Mouse (Mus musculus): ENCODE measurements around the gene Gm4969. TPM values are rescaled to one million over a fixed set of nuclear protein-coding genes. Genes with fewer than 3 reads are reported as not detected.

Gene Gm4969
- polyA plus RNA-seq, 1 experiment from 2014 or later = not detected

DNA sequence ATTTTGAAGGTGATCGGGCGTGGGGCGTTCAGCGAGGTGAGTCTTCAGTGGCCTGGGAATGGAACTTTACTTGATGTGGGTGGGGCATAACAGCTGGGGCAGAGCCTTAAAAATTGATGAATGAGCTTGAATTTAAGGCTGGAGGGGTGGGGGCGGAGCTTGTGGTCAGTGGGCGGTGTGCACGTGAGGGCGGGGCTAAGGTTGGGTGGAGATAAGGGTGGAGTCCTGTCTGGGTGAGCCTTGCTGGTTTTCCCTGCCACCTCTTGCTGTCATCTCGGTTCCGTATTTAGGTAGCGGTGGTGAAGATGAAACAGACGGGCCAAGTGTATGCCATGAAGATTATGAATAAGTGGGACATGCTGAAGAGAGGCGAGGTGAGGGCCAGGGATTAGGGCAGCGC lies 32.1 kb downstream of the Gm4969 start:
- Histone ChIP-seq H3K4me2 (ENCODE audit: low read depth, low read length) (peak overlapping the region; percentile 52), H3K4me1 (ENCODE audit: insufficient read depth) (peaks cover 40% of the 10 kb centered on the region), H3K27me3 (ENCODE audit: insufficient read depth, low read length) (peaks cover 41% of the 10 kb centered on the region), H3K9ac (replicated peaks) (no peak overlapping the region), H3K4me3 (ENCODE audit: low read depth, low read length) (no peak overlapping the region), H3K27ac (ENCODE audit: low read depth) (peak overlapping the region; percentile 20; the same call in 1 of the 2 replicates), H3K9me3 (ENCODE audit: low read length) (no peaks in the 10 kb centered on the region), H3K36me3 (replicated peaks; ENCODE audit: insufficient read depth, low read length) (peaks cover 4% of the 10 kb centered on the region; the same call in 1 of the 2 replicates)
- TF ChIP-seq EP300 (IDR thresholded peaks at IDR 0.05; ENCODE audit: low read depth) (no peak), CTCF (IDR thresholded peaks at IDR 0.05; ENCODE audit: low read depth) (no peak)
- peak; percentile 90 for DNase-seq
- peak; percentile 69 for ATAC-seq
- WGBS (ENCODE audit: insufficient replicate concordance) = 5% methylated on average over 14 of the region's 14 CpGs

DNA sequence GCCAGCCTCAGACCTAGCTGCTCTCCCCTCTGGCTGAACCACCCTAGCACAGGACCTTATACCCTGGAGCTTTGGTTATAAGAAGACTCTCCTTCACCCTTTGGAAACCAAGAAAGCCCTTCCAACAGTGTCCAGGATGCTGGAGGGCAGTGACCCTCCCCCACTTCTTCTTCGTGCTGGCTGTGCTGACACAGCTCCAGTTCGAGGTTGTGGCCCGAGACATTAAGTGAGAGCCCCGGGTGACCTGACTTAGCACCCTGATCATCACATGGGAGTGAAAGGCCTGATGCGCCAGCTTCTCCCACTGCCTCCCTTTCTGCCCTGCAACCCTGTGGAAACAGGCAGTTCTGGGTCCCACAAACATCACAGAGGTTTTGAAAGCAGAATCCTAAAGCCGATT lies 32.7 kb downstream of the Gm4969 start:
- Histone ChIP-seq H3K9ac (replicated peaks) (no peak overlapping the region), H3K4me1 (ENCODE audit: insufficient read depth) (peaks cover 40% of the 10 kb centered on the region), H3K27me3 (ENCODE audit: insufficient read depth, low read length) (peaks cover 40% of the 10 kb centered on the region)

GRCm38 (mm10) chr7:19084921-19085473 lies 33.2 kb downstream of the Gm4969 start:
- ATAC-seq (no peak), DNase-seq (no peak)
- Histone ChIP-seq H3K9me3 (ENCODE audit: low read length) (no peaks in the 10 kb centered on the region), H3K36me3 (replicated peaks; ENCODE audit: insufficient read depth, low read length) (peaks cover 7% of the 10 kb centered on the region; the same call in 1 of the 2 replicates), H3K9ac (replicated peaks) (no peak overlapping the region), H3K4me2 (ENCODE audit: low read depth, low read length) (peak overlapping the region; percentile 51), H3K4me3 (ENCODE audit: low read depth, low read length) (peak overlapping the region; percentile 17; the same call in 1 of the 2 replicates), H3K4me1 (ENCODE audit: insufficient read depth) (peaks cover 40% of the 10 kb centered on the region), H3K27ac (ENCODE audit: low read depth) (peak overlapping the region; percentile 44), H3K27me3 (ENCODE audit: insufficient read depth, low read length) (peaks cover 44% of the 10 kb centered on the region)
- no peak for TF ChIP-seq EP300 (IDR thresholded peaks at IDR 0.05; ENCODE audit: low read depth)
- no peak for TF ChIP-seq CTCF (IDR thresholded peaks at IDR 0.05; ENCODE audit: low read depth)
- 30% methylated on average over 8 of the region's 9 CpGs for WGBS (ENCODE audit: insufficient replicate concordance)

More for the DNA sequence above, 32.7 kb downstream of the Gm4969 start:
- DNase-seq (peak; percentile 19), ATAC-seq (peak; percentile 20; the same call in 1 of the 2 replicates)
- H3K27ac ChIP-seq (ENCODE audit: low read depth) = peak overlapping the region; percentile 44
- TF ChIP-seq CTCF (IDR thresholded peaks at IDR 0.05; ENCODE audit: low read depth) (no peak), EP300 (IDR thresholded peaks at IDR 0.05; ENCODE audit: low read depth) (no peak)
- WGBS (ENCODE audit: insufficient replicate concordance) = 7% methylated on average over 6 of the region's 6 CpGs
- peak overlapping the region; percentile 52 for H3K4me2 ChIP-seq (ENCODE audit: low read depth, low read length)
- H3K9me3 ChIP-seq (ENCODE audit: low read length) = no peaks in the 10 kb centered on the region
- peaks cover 7% of the 10 kb centered on the region; the same call in 1 of the 2 replicates for H3K36me3 ChIP-seq (replicated peaks; ENCODE audit: insufficient read depth, low read length)
- 0 out of 2 replicates have a peak overlapping the region, but pooled peaks have one; percentile 17 for H3K4me3 ChIP-seq (ENCODE audit: low read depth, low read length)

GRCm38 (mm10) chr7:19084277-19084771 lies 33.8 kb downstream of the Gm4969 start:
- DNase-seq = peak; percentile 65
- TF ChIP-seq EP300 (IDR thresholded peaks at IDR 0.05; ENCODE audit: low read depth) (no peak), CTCF (IDR thresholded peaks at IDR 0.05; ENCODE audit: low read depth) (no peak)
- Histone ChIP-seq H3K9ac (replicated peaks) (peak overlapping the region; percentile 30; the same call in 1 of the 2 replicates), H3K36me3 (replicated peaks; ENCODE audit: insufficient read depth, low read length) (peaks cover 7% of the 10 kb centered on the region; the same call in 1 of the 2 replicates), H3K4me2 (ENCODE audit: low read depth, low read length) (peak overlapping the region; percentile 51), H3K4me3 (ENCODE audit: low read depth, low read length) (peak overlapping the region; percentile 34), H3K9me3 (ENCODE audit: low read length) (no peaks in the 10 kb centered on the region), H3K27ac (ENCODE audit: low read depth) (peak overlapping the region; percentile 44), H3K4me1 (ENCODE audit: insufficient read depth) (peaks cover 40% of the 10 kb centered on the region), H3K27me3 (ENCODE audit: insufficient read depth, low read length) (peaks cover 44% of the 10 kb centered on the region)
- ATAC-seq = peak; percentile 42
- WGBS (ENCODE audit: insufficient replicate concordance) = 35% methylated on average over 6 of the region's 6 CpGs

DNA sequence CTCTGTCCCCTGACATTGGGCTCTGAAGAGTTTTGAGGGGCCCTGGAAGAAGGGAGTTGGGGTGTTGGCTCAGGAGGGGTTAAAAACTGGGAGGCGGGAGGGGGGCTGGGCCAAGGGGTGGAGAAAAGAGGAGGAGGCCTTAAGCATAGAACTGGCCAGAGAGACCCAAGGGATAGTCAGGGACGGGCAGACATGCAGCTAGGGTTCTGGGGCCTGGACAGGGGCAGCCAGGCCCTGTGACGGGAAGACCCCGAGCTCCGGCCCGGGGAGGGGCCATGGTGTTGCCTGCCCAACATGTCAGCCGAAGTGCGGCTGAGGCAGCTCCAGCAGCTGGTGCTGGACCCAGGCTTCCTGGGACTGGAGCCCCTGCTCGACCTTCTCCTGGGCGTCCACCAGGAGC lies 34.5 kb downstream of the Gm4969 start, which contains the start of gene Dmpk:
Gene Dmpk (plus strand): TSS at position 149 of the 400 bp plus-strand sequence.
- Histone ChIP-seq H3K9ac (replicated peaks) (peak within 1 kb of the TSS; percentile 44; the same call in 1 of the 2 replicates), H3K4me2 (ENCODE audit: low read depth, low read length) (peak within 1 kb of the TSS; percentile 51), H3K9me3 (ENCODE audit: low read length) (no peaks in the 10 kb centered on the region), H3K27me3 (ENCODE audit: insufficient read depth, low read length) (peaks cover 44% of the 10 kb centered on the region), H3K4me3 (ENCODE audit: low read depth, low read length) (peak within 1 kb of the TSS; percentile 34), H3K36me3 (replicated peaks; ENCODE audit: insufficient read depth, low read length) (peaks cover 10% of the 10 kb centered on the region), H3K27ac (ENCODE audit: low read depth) (peak within 1 kb of the TSS; percentile 44), H3K4me1 (ENCODE audit: insufficient read depth) (peaks cover 43% of the 10 kb centered on the region)
- ATAC-seq = peak; percentile 20; the same call in 1 of the 2 replicates
- 48% methylated on average over 10 of the region's 10 CpGs for WGBS (ENCODE audit: insufficient replicate concordance)
- peak; percentile 29 for DNase-seq
- TF ChIP-seq CTCF (IDR thresholded peaks at IDR 0.05; ENCODE audit: low read depth) = no peak
- no peak for TF ChIP-seq EP300 (IDR thresholded peaks at IDR 0.05; ENCODE audit: low read depth)

GRCm38 (mm10) chr7:19083096-19083495 lies 35.1 kb downstream of the Gm4969 start:
- no peak overlapping the region for H3K4me3 ChIP-seq (ENCODE audit: low read depth, low read length)
- H3K36me3 ChIP-seq (replicated peaks; ENCODE audit: insufficient read depth, low read length) = peaks cover 16% of the 10 kb centered on the region
- H3K27me3 ChIP-seq (ENCODE audit: insufficient read depth, low read length) = peaks cover 42% of the 10 kb centered on the region
- WGBS (ENCODE audit: insufficient replicate concordance) = 62% methylated on average over 6 of the region's 6 CpGs
- TF ChIP-seq EP300 (IDR thresholded peaks at IDR 0.05; ENCODE audit: low read depth) (no peak), CTCF (IDR thresholded peaks at IDR 0.05; ENCODE audit: low read depth) (no peak)
- H3K9me3 ChIP-seq (ENCODE audit: low read length) = no peaks in the 10 kb centered on the region
- H3K4me2 ChIP-seq (ENCODE audit: low read depth, low read length) = peak overlapping the region; percentile 51
- DNase-seq = peak; percentile 14
- H3K27ac ChIP-seq (ENCODE audit: low read depth) = 0 out of 2 replicates have a peak overlapping the region, but pooled peaks have one; percentile 44
- peaks cover 44% of the 10 kb centered on the region for H3K4me1 ChIP-seq (ENCODE audit: insufficient read depth)
- ATAC-seq = no peak
- no peak overlapping the region for H3K9ac ChIP-seq (replicated peaks)
